Mouse (Mus musculus) G1E (cell line): ENCODE measurements around the gene Pgf.

Experiments
- CTCF ChIP-seq: IDR thresholded peaks from 2 replicates; pipeline ENCODE4 v1.5.1; 2012; ENCODE audit warnings: low read depth, low read length, inconsistent platforms, mixed read lengths
- GATA1 ChIP-seq: IDR thresholded peaks from 2 replicates; pipeline ENCODE4 v1.6.1; 2012; ENCODE audit warnings: borderline replicate concordance, low read length, inconsistent platforms, mixed read lengths
- POLR2AphosphoS5 ChIP-seq: IDR thresholded peaks from 2 replicates; pipeline ENCODE4 v1.6.1; 2012; ENCODE audit warnings: low read depth, low read length, inconsistent platforms; ENCODE audit not compliant: insufficient replicate concordance
- TAL1 ChIP-seq: conservative IDR thresholded peaks from 2 replicates; pipeline ENCODE4 v1.6.1; 2012; ENCODE audit warnings: low read depth, low read length, inconsistent platforms, mixed read lengths

- TF ChIP-seq CTCF: no peak
- no peak for TF ChIP-seq GATA1
- TF ChIP-seq TAL1: no peak
- TF ChIP-seq POLR2AphosphoS5: no peak
Measured at GRCm38 (mm10) chr12:85157797-85158460, 19.7 kb downstream of the Pgf start.
